Mouse (Mus musculus): Measurements from ENCODE around the gene Lrrc51.

GRCm38 (mm10) chr7:101875978-101876377 is 57.7 kb downstream of the Lrrc51 start:
- no peak for TF ChIP-seq CTCF (conservative IDR thresholded peaks at IDR 0.05; ENCODE audit: low read length)
- no peak for TF ChIP-seq POU5F1 (IDR thresholded peaks at IDR 0.05; ENCODE audit: borderline replicate concordance, low read length)
- no peak for TF ChIP-seq NANOG (IDR thresholded peaks at IDR 0.05; ENCODE audit: borderline replicate concordance, low read length)

Measured in E14TG2a.4 (cell line).